Mouse (Mus musculus): ENCODE results near the gene Pip4k2a. TPM values are rescaled to one million over a fixed set of nuclear protein-coding genes. Genes with fewer than 3 reads are reported as not detected.

The Pip4k2a gene
- polyA plus RNA-seq, 1 experiment from 2014 or later = 8.6 TPM

GRCm38 (mm10) chr2:18976175-18976574 is 21.8 kb downstream of the Pip4k2a start:
- no peak overlapping the region for H3K27ac ChIP-seq
- H3K9me3 ChIP-seq = peaks cover 7% of the 10 kb centered on the region
- peaks cover 13% of the 10 kb centered on the region for H3K4me1 ChIP-seq
- H3K36me3 ChIP-seq = no peaks in the 10 kb centered on the region
- H3K9ac ChIP-seq = no peak overlapping the region
- no peak overlapping the region for H3K4me3 ChIP-seq
- H3K4me2 ChIP-seq (replicated peaks) = no peak overlapping the region
- 80% methylated on average over 2 of the region's 2 CpGs for WGBS
- no peak for ATAC-seq (ENCODE audit: low FRiP score, low read depth)
- H3K27me3 ChIP-seq = no peaks in the 10 kb centered on the region

- Histone ChIP-seq H3K9me3 (peaks cover 7% of the 10 kb centered on the region), H3K36me3 (no peaks in the 10 kb centered on the region), H3K27ac (no peak overlapping the region), H3K9ac (no peak overlapping the region), H3K27me3 (no peaks in the 10 kb centered on the region), H3K4me1 (peaks cover 12% of the 10 kb centered on the region), H3K4me3 (no peak overlapping the region), H3K4me2 (replicated peaks) (no peak overlapping the region)
- 52% methylated on average over 4 of the region's 4 CpGs for WGBS
- ATAC-seq (ENCODE audit: low FRiP score, low read depth) = no peak
Observed at GRCm38 (mm10) chr2:18974882-18975645, 22.9 kb downstream of the Pip4k2a start.

- 65% methylated on average over 3 of the region's 3 CpGs for WGBS
- Histone ChIP-seq H3K36me3 (no peaks in the 10 kb centered on the region), H3K4me2 (replicated peaks) (no peak overlapping the region), H3K9ac (no peak overlapping the region), H3K4me3 (no peak overlapping the region), H3K27ac (no peak overlapping the region), H3K4me1 (peaks cover 8% of the 10 kb centered on the region; the same call in 1 of the 2 replicates), H3K27me3 (no peaks in the 10 kb centered on the region), H3K9me3 (peaks cover 7% of the 10 kb centered on the region)
- no peak for ATAC-seq (ENCODE audit: low FRiP score, low read depth)
Observed at GRCm38 (mm10) chr2:18971564-18971963, 26.4 kb downstream of the Pip4k2a start.

- Histone ChIP-seq H3K27me3 (no peaks in the 10 kb centered on the region), H3K9me3 (peaks cover 7% of the 10 kb centered on the region), H3K4me2 (replicated peaks) (no peak overlapping the region), H3K4me1 (peaks cover 7% of the 10 kb centered on the region; the same call in 1 of the 2 replicates), H3K36me3 (no peaks in the 10 kb centered on the region), H3K9ac (no peak overlapping the region), H3K27ac (no peak overlapping the region), H3K4me3 (no peak overlapping the region)
- ATAC-seq (ENCODE audit: low FRiP score, low read depth) = no peak
- WGBS = 85% methylated on average over 2 of the region's 2 CpGs
Observed at GRCm38 (mm10) chr2:18970461-18970860, 27.5 kb downstream of the Pip4k2a start.

DNA sequence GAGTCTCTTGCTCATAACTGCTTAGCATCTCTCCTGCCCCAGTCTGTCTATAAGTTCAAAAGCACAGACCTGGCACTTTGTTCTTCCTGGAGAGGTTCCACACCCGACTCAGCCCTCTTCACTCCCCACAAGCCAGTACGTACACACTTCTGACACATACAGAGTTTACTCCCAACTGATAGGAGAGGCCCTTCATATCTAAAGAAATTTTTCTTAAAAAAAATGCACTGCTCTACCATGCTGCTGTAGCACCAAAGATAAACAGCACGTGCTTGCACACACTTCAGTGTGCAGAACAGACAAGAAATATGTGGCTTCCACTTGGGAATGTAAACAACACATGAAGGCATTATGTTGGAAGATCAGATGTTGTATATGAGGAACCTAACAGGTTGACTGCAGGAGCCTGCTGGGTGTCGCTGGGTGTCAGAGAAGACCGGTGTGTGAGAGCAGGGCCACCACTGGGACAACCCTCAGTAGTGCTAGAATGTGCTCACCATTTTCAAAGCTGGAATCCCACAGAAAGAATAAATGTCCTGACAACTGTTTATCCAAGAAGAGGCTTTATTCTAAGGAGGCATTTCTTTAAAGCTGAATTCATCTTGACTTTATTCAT is 28.8 kb downstream of the Pip4k2a start:
- Histone ChIP-seq H3K36me3 (no peaks in the 10 kb centered on the region), H3K4me2 (replicated peaks) (no peak overlapping the region), H3K9ac (no peak overlapping the region), H3K27ac (no peak overlapping the region), H3K4me1 (no peaks in the 10 kb centered on the region), H3K9me3 (peaks cover 7% of the 10 kb centered on the region), H3K27me3 (no peaks in the 10 kb centered on the region), H3K4me3 (no peak overlapping the region)
- 83% methylated on average over 5 of the region's 5 CpGs for WGBS
- no peak for ATAC-seq (ENCODE audit: low FRiP score, low read depth)

DNA sequence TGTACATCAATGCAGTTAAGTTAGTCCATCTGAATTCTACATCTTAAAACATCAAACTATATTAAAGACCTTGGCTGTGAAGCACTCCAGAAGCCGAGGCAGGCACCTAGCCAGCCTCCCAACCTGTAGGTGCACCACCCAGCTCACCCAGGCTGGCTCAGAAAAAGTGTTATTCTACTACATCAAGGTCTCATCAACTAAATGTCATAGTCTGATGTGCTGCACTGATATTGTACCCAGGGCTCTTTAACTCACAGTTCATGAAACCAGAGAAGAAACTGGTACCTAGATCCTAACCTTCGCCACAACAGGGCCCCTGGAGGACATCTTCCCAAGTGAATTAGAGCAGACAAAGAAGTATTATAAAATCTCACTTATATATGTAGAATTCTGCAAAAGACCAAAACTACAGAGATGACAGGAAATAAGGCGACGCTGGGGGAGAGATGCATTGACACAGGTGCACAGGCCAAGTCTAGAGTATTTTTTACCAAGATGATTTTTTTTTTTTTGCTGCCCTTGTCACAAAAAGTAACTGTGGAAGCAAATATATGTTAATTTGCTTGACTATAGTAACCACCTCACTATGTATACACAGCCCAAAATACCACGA is 30.4 kb downstream of the Pip4k2a start:
- H3K4me2 ChIP-seq (replicated peaks) = no peak overlapping the region
- H3K4me3 ChIP-seq = no peak overlapping the region
- no peak for ATAC-seq (ENCODE audit: low FRiP score, low read depth)
- H3K27me3 ChIP-seq = no peaks in the 10 kb centered on the region
- peaks cover 7% of the 10 kb centered on the region for H3K4me1 ChIP-seq
- H3K9me3 ChIP-seq = peaks cover 2% of the 10 kb centered on the region
- H3K36me3 ChIP-seq = no peaks in the 10 kb centered on the region
- H3K27ac ChIP-seq = no peak overlapping the region
- 90% methylated on average over 5 of the region's 5 CpGs for WGBS
- H3K9ac ChIP-seq = no peak overlapping the region

GRCm38 (mm10) chr2:18966566-18966965 is 31.4 kb downstream of the Pip4k2a start:
- 88% methylated on average over 5 of the region's 5 CpGs for WGBS
- no peak for ATAC-seq (ENCODE audit: low FRiP score, low read depth)
- peaks cover 7% of the 10 kb centered on the region for H3K4me1 ChIP-seq

DNA sequence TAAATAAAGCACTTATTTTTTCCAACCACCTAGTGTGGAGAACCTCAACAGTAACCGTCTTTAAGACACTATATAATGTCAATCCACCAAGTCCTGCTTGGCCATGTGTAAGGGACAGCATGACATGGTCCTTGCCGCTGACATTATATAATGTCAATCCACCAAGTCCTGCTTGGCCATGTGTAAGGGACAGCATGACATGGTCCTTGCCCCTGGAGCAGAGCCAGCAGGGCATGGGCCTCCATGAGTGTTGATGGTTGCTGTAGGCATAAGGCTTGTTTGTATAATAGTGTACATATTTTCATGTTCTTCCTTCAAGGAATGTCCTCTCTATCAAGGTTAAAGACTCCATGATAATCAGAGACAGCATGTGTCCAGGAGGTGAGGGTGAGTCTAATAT is 32.0 kb downstream of the Pip4k2a start:
- H3K27me3 ChIP-seq = no peaks in the 10 kb centered on the region; the same call in 1 of the 2 replicates
- peaks cover 12% of the 10 kb centered on the region for H3K4me1 ChIP-seq
- 93% methylated on average over 2 of the region's 2 CpGs for WGBS
- no peaks in the 10 kb centered on the region for H3K36me3 ChIP-seq
- H3K4me2 ChIP-seq (replicated peaks) = no peak overlapping the region
- no peaks in the 10 kb centered on the region for H3K9me3 ChIP-seq
- ATAC-seq (ENCODE audit: low FRiP score, low read depth) = no peak
- H3K9ac ChIP-seq = no peak overlapping the region
- H3K27ac ChIP-seq = no peak overlapping the region
- no peak overlapping the region for H3K4me3 ChIP-seq

More at GRCm38 (mm10) chr2:18966566-18966965, 31.4 kb downstream of the Pip4k2a start:
- Histone ChIP-seq H3K4me2 (replicated peaks) (no peak overlapping the region), H3K4me3 (no peak overlapping the region), H3K36me3 (no peaks in the 10 kb centered on the region), H3K9ac (no peak overlapping the region), H3K27ac (no peak overlapping the region), H3K27me3 (no peaks in the 10 kb centered on the region; the same call in 1 of the 2 replicates), H3K9me3 (no peaks in the 10 kb centered on the region)

GRCm38 (mm10) chr2:18965108-18965507 is 32.8 kb downstream of the Pip4k2a start:
- Histone ChIP-seq H3K27ac (no peak overlapping the region), H3K4me1 (peaks cover 20% of the 10 kb centered on the region), H3K9me3 (no peaks in the 10 kb centered on the region), H3K4me3 (no peak overlapping the region), H3K36me3 (no peaks in the 10 kb centered on the region), H3K9ac (no peak overlapping the region), H3K4me2 (replicated peaks) (no peak overlapping the region), H3K27me3 (no peaks in the 10 kb centered on the region; the same call in 1 of the 2 replicates)
- ATAC-seq (ENCODE audit: low FRiP score, low read depth) = peak; percentile 70
- WGBS = 62% methylated on average over 3 of the region's 3 CpGs

DNA sequence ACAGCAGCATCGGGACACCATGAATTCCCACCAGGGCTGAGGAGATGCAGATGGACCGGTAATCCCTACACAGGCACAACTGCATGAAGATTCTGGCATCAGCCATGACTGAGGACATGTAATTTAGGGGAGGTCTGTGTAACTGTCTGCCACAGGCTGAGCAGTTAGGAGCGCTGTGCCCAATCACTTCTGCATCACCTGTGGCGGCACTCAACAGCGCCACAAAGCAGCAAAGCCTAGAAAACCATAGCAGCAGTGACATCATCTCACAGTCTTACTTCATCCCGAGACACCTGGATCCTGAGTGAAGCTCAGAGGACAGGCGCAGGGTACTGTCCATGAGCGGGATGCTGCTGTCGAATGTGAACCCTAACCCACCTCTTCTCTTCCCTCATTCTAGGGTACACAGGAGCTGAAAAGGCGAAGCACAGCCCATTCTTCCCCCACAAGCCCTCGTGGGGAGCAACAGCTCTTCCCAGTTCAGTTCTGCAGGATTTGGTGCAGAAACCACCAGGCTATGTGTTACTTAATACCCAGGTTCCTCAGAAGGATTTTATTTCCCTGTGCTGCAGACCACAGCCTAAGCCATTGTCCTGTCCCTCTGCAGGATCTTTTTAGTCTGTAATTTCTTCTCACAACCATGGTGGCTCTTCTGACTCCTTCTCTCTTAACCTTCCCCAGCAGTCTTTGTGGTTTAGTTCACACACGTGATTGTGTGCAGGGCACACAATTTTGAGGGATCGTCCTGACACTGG is 34.5 kb downstream of the Pip4k2a start:
- 76% methylated on average over 13 of the region's 13 CpGs for WGBS
- no peaks in the 10 kb centered on the region for H3K9me3 ChIP-seq
- no peak for ATAC-seq (ENCODE audit: low FRiP score, low read depth)

DNA sequence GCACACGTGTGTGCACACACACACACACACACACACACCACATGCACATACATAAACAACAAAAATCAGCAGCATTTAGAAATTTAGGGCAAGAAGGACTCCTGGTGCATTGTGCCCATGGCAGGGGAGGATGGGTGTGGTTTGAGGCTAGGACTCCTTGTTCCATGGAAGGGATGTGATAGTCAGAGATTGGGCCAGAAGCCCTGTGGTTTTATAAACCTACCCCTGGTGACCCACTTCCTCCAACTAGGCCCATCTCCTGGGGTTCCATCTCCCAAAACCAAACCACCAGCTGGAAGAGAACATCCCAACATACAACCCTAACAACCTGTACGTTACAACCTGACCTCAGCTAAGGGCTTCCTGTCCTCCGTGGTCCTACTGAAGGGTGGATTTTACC is 35.4 kb downstream of the Pip4k2a start:
- 77% methylated on average over 3 of the region's 3 CpGs for WGBS
- peaks cover 28% of the 10 kb centered on the region for H3K4me1 ChIP-seq
- H3K9ac ChIP-seq = no peak overlapping the region
- H3K4me2 ChIP-seq (replicated peaks) = no peak overlapping the region
- no peak overlapping the region for H3K4me3 ChIP-seq
- H3K9me3 ChIP-seq = no peaks in the 10 kb centered on the region
- no peaks in the 10 kb centered on the region for H3K36me3 ChIP-seq
- no peak overlapping the region for H3K27ac ChIP-seq
- H3K27me3 ChIP-seq = peaks cover 18% of the 10 kb centered on the region
- no peak for ATAC-seq (ENCODE audit: low FRiP score, low read depth)

More for the DNA sequence above, 34.5 kb downstream of the Pip4k2a start:
- H3K36me3 ChIP-seq = no peaks in the 10 kb centered on the region
- no peak overlapping the region for H3K4me3 ChIP-seq
- H3K4me2 ChIP-seq (replicated peaks) = no peak overlapping the region
- H3K4me1 ChIP-seq = peaks cover 24% of the 10 kb centered on the region
- no peak overlapping the region for H3K9ac ChIP-seq
- H3K27me3 ChIP-seq = peaks cover 11% of the 10 kb centered on the region
- no peak overlapping the region for H3K27ac ChIP-seq
